Mouse (Mus musculus) natural killer cell, adult 2 months (primary cell): ENCODE measurements around the gene Abhd4.

ENCODE experiments used
- DNase-seq, 2 experiments: peaks; one replicate each; pipeline ENCODE4 v3.0.0; 2022; ENCODE audit warnings: low spot score in 2 of 2

Gene Abhd4

DNA sequence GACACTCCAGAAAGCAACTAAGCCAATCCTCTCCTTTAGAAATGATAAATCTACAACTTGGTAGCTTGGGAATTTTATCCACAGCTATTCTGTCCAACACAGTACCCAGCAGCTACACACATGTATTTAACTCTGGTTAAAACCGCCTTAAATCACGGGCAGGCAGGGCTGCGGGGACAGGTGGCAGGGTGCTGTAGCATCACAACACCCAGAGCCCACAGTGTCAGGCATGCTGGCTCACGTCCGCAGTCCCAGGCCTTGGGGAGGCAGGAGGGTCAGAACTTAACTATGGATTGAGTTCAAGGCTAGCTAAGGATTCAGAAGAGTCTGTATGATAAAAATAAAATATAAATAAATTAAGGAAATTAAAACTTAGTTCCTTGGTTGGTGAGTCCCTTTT is 17.1 kb upstream of the Abhd4 start:
- no peak for DNase-seq

DNA sequence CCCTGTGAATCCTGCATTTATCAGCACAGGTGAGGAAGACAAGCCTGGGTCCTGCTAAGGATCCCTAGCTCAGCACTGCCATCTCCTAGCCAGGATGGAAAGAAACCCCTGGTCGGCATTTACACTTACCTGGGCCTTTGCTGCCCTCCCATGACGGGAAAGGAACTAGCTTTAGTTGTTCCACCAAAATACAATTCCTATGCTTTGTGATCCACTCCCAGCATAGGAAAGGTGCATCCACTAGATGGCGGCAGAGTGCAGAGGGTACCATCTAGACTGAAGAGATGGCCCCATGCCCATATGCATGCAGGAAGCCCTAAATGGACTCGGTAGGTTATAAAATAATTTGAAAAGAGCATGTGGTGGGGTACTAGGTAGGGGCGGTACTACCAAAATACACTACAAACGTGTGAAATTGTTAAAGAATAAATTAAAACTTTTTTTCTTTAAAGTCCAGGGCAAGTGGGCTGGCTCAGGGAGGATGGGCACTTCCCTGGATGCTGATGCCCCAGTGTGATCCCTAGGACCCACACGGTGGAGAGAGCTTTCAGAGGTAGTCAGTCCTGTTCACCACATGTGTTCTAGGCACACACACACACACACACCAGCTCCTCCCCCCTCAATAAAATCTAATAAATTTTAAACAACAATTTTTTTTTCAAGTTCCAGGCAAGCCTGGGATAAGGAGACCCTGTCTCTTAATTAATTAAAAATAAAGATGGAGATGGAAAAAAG is 14.8 kb upstream of the Abhd4 start:
- DNase-seq: peak; percentile 78 to 88

DNA sequence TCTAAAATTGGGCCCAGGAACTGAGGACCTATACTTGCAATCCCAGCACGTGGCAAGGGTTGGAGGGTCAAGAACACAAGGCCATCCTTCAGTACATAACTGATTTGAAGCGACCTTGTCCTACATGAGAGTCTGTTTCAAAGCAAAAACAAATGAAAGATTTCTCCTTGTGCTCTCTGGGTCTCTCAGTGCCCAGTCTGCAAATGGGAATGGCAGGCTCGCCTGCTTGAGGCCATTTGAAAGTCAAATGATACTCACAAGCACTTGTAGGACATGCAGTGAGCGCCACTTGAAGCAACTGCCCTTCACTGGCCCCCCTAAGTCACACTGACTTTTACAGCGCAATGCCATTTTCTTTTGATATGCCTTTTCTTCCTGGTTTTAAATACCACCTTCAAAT is 13.4 kb upstream of the Abhd4 start:
- no peak for DNase-seq

DNA sequence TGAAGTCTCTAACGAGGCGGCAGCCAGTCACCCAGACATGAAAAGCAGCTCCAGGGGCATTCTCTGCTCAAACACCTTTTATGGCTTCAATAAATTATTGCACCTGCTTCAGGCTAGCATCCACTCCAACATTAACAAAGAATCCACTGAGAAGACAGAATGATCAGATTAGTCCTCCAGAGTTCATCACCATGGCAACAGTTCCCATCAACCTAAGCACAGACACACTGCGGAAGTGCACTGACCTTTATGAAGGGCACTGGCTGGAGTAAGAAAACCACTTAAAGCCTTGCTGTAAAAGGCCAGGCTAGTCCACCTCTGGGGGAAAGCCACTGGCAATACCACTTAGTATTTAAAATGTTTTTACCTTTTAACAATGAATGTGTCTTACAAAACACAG is 9.8 kb upstream of the Abhd4 start:
- DNase-seq: no peak

DNA sequence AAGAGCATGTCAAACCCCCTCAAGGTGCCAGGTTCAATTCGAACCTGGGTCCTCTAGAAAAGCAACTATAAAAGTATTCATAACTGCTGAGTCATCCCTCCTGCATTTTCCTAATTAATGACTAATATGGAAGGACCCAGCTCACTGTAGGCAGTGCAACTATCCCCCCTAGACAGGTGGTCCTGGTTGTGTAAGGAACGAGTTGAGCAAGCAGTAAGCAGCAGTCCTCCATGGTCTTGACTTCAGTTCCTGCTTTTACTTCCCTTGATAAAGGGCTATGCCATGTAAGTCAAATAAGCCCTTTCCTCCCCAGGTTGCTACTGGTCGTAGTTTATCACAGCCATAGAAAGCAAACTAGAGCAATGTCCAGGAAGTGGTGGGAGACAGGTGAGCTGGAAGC is 7.8 kb upstream of the Abhd4 start:
- DNase-seq: no peak

DNA sequence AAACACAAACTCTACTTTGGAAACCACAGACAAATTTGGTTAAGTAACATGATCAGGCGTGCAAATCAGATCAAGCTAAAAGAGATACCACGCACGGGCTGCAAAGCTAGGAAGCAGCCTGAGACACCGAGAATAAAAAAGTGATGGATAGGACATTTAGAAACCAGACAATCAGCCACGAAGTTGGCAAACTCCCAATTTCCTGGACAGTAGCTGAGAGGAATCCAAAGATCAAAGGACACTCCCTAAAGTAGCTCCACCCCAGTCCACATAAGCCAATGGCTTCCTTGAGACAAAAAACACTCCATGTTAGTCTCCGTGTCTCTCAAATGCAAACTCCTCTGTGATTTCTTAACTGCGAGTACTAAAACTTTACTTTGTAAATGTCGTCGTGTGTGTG is 4.7 kb upstream of the Abhd4 start:
- no peak for DNase-seq

DNA sequence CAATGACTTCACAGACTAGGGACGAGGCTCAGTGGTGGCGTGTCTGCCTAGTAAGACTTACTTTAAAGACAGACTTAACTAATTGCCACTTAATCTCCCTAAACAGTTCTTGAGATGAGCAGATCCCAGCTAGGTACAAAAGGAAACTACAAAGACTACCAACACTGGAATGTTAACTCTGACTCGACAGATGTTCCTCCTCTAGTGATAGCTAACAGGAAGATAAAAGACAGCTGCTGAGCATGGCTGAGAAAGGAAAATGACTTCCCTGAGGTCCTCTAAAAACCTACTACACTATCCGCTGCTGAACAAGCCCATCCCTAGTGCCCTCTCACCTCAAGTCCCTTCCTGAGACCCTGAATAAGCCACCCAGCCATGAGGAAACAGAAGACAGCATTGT is 3.9 kb upstream of the Abhd4 start:
- no peak for DNase-seq

DNA sequence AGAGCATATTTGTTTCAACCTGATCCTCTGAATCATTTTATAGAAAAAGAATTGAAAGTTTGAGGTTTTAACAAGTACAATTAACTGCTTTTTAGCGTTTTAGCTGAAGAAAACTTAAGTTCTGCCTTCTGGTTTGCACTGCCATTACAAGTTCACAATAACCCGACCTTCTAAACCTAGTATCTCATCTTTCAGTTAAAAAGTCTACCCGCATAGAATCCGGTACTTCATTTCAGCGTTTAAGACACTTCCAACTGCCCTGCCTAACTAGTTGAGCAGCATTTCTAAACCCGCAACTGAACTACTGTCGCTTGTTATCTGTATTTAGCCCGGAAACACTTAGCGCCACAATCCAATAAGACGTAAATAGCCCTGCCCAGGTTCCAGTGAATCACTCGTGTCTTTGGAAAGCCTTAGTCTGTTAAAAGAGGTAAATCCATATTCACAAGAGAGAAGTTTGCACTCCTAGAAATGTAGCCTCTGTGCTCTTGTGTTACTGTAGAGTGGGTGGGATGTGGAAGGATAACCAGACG is 748 bp downstream of the Abhd4 start:
- DNase-seq: no peak

DNA sequence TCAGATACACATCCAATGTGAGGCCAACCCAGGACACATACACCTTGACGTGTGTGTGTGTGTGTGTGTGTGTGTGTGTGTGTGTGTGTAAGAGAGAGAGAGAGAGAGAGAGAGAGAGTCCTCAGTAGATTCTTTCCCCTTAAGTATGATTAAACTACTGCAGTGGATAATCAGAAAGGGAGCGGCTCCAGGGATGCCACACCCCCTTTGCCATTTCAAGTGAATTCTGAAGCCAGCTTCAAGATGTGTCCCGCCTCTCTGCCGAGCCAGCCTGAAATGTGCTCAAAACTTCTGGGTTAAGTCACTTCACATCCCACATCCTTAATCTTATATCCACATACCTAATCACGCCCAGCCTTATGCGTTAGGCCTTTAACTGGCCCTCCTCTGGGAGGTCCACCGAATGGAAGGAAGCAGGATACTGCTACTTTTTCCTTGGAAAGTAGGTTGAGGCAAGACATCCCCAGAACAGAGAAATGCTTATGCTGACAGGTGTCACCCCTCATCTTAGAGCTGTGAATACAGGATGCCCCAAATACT is 4.2 kb downstream of the Abhd4 start:
- DNase-seq: no peak

DNA sequence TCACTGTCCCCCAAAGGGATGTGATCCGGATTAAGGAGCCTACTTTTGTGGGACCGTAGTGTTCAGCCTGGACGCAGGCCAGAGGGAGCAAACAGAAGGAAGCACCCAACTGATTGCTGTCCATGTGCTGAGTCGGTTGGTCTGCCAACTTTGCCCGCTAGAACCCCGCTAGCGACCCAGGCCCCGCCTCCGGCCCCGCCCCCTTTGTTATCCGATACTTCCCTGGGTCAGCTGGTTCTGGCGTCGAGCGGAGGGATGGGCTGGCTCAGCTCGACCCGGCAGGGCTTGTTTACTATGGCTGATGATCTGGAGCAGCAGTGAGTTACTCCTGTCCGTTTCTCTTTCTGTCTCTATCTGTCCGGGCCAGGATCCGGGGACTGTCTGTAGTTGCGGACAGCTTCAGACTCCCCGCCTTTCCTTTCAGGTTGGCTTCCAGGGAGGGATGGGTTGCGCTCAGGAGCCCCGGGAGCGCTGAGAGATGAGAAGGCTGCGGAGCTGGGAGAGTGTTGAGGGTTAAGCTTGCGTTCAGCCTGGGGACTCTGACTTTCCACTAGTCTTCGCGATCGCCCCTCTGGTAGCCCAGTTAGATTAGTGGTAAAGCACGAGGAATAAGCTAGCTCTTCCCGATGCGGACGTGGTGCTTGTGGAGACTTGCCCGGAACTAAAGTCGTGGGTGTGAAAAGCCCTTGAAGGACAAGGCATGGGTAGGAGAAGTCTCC is 5.2 kb downstream of the Abhd4 start:
- DNase-seq: peak; percentile 75 to 77

DNA sequence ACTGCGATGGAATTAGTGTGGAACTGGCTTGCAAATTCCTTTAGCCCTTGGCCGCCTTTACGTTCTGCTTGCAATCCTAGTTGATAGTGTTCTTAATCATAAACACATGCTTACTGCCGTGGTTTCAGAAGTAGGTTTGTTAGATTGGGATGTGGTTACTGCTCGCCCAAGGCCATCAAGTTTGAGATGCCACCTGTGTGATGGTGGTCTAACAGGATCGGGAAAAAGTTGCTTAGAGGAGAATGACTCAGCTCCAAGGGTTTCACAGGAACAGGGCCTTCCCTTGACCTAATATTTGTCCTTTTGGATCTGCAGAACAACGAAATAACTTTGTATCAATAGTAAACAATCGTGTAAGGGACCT is 5.7 kb downstream of the Abhd4 start:
- DNase-seq: no peak

DNA sequence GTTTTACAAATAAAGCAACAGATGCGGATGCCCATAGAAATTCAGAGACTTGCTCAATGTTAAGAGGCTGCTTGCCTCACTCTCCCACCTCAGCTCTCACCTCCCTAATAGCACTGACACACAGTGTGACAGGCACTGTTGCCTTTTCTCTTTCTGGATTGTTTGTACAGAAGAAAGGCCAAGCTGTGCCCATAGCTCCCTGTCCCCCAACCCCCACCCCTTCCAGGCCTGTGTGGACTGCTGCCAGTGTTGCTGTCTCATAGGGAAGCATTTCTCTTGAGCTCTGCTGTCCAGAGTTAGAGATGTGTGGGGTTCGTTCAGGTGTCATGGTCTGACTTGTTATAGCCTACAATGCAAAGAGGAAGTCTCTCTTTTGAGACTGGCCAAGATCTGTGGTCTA is 6.2 kb downstream of the Abhd4 start:
- no peak for DNase-seq

DNA sequence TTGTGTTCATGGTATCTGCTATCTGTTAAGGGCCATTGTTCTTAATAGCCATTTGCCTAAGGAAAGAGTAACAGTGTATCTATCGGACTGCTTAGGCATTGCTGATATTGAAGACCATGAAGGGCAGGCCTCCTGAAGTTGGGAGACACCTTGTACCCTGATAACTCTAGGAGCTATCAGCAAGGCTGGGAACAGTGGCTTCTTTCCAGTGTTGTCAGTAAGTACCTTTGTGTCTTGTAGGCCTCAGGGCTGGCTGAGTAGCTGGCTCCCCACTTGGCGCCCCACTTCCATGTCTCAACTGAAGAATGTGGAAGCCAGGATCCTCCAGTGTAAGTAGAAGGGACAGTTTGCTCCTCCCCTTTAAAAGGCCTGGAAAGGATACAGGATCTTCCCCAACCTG is 7.4 kb downstream of the Abhd4 start:
- no peak for DNase-seq

DNA sequence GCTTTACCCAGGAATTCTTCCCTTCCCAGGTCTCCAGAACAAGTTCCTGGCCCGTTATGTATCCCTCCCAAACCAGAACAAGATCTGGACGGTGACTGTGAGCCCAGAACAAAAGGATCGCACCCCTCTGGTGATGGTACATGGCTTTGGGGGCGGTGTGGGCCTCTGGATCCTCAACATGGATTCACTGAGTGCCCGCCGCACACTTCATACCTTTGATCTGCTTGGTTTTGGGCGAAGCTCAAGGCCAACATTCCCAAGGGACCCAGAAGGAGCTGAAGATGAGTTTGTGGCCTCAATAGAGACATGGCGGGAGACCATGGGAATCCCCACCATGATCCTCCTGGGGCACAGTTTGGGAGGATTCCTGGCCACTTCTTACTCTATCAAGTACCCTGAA is 8.6 kb downstream of the Abhd4 start:
- DNase-seq: no peak

DNA sequence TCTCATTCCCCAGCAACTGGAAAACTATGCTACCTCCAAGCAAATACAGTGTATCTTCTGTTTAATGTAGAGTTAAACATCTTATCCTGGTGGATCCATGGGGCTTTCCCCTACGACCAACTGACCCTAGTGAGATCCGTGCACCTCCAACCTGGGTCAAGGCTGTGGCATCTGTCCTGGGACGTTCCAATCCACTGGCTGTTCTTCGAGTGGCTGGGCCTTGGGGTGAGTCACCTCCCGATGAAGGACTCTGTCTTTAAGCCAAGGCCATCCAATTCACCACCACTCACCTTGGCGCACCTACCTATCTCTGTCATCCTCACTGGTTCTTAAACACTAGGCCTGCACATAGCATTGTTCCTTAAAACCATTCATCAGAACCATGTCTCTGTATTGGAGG is 9.1 kb downstream of the Abhd4 start:
- DNase-seq: no peak

DNA sequence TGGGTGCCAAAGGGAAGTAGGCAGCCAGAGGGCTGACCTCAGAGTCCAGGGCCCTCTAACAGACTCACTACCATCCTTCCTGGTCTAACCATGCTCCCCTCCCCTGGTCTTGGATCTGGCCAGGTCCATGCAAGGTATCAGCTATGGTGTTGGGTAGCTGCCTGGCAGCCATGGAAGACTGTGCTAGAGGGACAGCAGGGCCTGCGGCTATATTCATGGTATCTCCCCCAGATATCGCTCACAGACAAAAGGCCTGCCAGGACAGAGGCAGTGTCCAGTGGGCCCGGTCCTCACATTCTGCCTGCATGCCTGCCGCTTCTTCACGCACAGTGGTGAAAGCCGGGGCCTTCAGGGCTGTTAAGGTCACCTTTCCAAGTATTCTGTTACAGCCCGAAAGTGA is 10.2 kb downstream of the Abhd4 start:
- DNase-seq: no peak

DNA sequence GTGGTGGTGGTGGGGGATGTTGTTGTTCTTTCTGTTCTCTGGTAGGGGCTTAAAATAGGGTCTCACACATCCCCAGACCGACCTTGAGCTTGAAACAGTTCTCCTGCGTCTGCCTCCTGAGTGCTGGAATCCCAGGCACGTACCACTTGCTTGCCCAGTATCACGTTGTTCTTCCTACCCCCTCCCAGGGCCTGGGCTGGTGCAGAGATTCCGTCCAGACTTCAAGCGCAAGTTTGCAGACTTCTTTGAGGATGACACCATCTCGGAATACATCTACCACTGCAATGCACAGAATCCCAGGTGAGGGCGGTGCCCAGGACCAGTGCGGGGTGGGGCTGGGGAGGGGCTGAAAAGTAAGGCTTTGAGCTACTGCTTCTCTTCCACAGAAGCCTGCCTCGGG is 11.1 kb downstream of the Abhd4 start:
- no peak for DNase-seq

DNA sequence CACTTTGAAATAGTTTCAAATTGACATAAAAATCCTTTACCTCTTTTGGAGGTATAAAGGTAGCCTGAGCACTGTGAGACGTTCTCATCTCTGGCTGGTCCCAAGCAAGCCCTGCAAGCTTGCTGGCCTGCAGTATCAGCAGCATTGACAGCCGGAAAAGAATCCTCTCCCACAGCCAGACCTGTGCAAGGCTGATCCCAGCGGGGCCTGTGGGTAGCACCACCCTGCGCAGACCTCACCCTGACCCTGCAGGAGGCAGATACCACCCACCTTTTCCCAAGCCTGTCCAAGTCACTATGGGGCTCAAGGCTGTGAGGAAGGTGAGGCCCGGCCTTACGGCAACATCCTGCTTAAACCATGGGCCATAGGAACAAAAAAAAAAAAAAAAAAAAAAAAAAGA is 12.0 kb downstream of the Abhd4 start:
- no peak for DNase-seq

DNA sequence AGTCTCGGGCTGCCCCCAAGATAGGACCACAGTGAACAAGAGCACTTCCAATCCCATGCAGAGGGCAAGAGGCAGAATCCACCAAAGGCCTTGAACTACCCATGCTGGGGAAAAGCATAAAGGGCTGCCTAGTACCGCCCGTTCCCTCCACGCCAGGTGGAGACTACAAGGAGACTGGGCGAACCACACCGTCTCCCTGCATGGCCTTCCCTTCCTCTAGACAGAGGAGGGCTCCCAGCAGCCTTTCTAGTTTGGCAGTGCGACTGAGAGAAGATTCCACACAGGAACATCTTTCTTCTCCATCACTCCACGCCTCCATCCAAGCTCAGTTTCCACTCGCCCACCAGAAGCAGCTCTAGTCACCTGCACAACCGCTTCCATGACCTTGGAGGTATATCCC is 14.0 kb downstream of the Abhd4 start:
- no peak for DNase-seq

DNA sequence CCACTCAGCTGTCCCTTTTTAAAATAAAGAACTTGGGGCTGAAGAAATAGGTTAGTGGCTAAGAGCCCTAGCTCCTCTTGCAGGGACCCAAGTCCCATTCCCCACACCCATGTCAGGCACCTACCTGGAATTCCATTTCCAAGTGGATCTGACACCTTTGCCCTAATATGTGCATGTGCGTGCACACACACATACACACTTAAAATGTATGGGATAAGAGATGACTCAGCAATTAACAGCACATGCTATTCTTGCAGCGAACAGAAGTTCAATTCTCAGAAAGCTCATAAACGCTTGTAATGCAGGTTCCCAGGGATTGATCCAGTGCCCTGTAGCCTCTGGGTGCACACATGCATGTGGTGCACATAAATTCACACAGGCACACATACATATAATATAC is 15.6 kb downstream of the Abhd4 start:
- DNase-seq: no peak

DNA sequence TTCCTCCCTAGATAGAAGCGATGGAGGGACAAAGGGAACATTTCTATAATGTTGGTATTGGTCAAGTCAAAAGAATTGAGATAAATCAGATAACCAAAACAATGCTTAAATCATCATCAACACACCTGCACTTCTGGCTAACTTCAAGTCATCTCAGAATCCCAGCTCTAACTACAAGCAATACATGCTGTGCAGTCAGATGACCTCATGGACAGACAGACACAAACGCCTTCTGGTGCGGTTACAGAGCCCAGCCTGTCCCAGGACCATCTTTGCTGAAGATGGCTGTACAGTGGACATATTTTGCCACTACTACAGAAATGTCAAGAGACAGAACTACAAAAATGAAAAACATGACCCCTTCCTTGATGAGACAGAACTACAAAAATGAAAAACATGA is 16.4 kb downstream of the Abhd4 start:
- DNase-seq: no peak

DNA sequence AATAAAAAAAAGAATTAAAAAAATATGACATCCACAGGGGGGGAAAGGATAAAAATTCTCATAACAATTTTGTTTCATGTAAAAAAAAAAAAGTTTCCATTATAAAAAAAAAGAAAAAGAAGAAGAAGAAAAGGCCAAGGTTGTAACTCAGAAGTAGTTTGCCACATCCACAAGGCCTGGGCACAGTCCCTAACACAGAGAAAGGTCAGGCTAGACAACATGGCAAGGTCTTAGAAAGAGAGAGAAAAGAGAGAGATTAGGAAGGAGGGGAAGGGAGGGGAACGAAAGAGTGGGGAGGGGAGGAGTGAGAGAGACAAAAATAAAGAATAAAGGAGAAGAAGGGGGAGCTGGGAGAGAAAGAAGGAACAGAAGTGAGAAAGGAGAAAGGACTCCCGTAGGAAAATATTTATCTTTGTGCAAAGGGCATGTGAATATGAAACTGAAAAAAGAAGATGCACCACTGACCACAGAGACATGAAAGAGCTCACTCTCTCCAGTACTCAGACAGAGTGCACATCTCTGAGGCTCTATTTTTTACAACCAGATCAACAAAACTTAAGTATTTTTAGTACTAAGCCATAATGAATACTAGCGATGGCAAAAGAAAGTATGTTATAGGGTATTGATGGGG is 18.1 kb downstream of the Abhd4 start:
- DNase-seq: no peak

DNA sequence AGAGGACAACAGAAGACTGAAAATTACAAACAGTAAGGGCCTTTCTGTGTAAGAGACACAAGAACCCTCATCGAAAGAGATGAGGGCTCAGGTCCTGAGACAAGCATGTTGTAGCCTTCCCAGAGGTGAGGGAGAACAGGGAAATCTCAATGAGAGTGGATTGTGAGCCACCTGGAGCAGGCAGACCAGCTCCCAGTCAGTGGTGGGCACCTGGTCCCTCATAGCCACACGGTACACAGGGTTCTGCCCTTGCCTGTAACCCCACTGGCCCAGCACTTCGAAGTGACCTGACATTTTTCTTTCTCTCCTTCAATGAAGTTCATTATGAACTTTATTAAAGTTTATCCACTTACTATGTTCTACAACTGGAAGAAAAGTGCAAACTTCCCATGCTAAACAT is 18.7 kb downstream of the Abhd4 start:
- no peak for DNase-seq
